Mouse (Mus musculus) brain, adult 2 months (tissue): ENCODE measurements around the gene Gm11639.

ENCODE experiments used
- DNase-seq: peaks from one replicate; pipeline ENCODE4 v3.0.0; 2011; ENCODE audit warnings: low read depth, low spot score

Gm11639 gene

GRCm38 (mm10) chr11:104685548-104685947 is at the start of gene Gm11639:
TSS of gene Gm11639 (plus strand) at chr11:104685707.
- DNase-seq: no peak

GRCm38 (mm10) chr11:104637010-104637409 is 48.5 kb upstream of the Gm11639 start:
- no peak for DNase-seq

GRCm38 (mm10) chr11:104638006-104638405 is 47.5 kb upstream of the Gm11639 start:
- DNase-seq: peak; percentile 58

GRCm38 (mm10) chr11:104638906-104639305 is 46.6 kb upstream of the Gm11639 start:
- DNase-seq: no peak

- no peak for DNase-seq
These were observed 45.9 kb upstream of the Gm11639 start for GRCm38 (mm10) chr11:104639634-104640033.

GRCm38 (mm10) chr11:104640894-104641293 is 44.6 kb upstream of the Gm11639 start:
- no peak for DNase-seq

- no peak for DNase-seq
These were observed 42.3 kb upstream of the Gm11639 start for GRCm38 (mm10) chr11:104643236-104643635.

- DNase-seq: no peak
These were observed 40.1 kb upstream of the Gm11639 start for GRCm38 (mm10) chr11:104645402-104645801.

DNA sequence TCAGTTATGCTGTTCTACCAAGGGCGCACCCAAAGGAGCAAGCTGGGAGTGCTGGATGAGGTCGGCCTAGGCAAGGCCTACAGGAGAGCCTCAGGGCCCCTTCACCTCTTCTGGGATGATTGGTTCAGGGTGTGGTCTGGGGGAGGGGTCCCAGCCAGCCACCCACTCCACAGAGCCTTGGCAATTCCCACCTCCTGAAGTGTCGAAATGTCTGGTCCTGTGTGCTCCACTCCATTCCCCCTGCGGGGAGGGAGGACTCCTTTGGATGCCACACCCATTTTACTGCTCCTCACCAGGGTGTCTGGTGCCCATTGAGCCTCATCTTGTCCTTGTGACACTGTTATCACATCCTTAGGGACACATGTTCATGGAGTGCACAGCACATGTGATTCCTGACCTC is 39.3 kb upstream of the Gm11639 start:
- no peak for DNase-seq

GRCm38 (mm10) chr11:104646611-104647010 is 38.9 kb upstream of the Gm11639 start:
- DNase-seq: no peak

DNA sequence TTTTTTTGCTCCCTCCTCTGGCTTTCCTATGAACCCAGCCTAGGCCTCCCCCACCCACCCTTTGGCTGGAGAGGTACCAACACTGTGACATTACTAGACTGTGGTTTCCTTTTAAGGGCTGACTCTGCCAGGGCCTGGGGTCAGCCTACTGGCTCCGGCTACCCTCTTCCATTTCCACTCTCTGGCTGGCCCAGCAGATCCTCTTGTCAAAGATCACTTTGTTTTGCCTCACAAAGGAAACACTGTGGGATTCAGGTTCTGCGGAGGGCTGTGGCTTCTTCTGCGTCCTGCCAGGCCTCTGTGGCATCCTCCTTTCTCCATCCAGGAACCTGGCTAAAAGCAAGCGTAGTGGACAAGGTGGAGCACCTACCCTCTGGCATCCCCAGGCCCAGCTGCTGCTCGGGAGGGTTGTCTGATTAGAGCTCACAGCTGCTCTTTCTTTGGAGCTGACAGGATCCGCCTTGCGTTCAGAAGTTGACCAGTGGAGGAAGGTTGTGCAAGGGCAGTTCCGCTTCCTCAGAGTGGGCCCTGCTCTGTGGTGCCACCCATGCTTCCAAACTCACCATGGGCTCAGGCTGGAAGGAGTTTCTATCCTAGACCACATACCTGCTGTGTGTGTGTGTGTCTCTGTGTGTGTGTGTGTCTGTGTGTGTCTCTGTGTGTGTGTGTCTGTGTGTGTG is 38.2 kb upstream of the Gm11639 start:
- DNase-seq: peak; percentile 57

- no peak for DNase-seq
These were observed 36.9 kb upstream of the Gm11639 start for GRCm38 (mm10) chr11:104648571-104648970.

- no peak for DNase-seq
These were observed 24.9 kb upstream of the Gm11639 start for GRCm38 (mm10) chr11:104660599-104660998.

DNA sequence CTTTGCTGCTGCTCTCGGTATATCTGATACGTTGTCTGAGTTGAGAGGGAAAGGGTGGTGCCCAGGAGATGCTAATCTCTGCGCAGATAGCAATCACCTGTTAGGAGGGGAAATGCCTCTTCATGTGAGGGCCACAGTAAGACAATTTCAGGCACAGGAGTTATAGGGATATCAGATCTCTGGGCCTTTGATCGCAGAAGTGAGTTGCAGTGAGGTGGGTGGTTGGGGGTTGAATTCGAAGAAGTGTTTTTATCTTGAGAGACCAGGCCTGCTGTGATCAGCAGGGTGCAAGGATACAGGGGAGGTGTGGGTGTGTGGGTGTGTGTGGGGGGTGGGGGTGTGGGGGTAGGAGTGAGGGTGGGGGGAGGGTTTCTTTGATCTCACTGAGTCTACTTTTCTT is 24.4 kb upstream of the Gm11639 start:
- no peak for DNase-seq

DNA sequence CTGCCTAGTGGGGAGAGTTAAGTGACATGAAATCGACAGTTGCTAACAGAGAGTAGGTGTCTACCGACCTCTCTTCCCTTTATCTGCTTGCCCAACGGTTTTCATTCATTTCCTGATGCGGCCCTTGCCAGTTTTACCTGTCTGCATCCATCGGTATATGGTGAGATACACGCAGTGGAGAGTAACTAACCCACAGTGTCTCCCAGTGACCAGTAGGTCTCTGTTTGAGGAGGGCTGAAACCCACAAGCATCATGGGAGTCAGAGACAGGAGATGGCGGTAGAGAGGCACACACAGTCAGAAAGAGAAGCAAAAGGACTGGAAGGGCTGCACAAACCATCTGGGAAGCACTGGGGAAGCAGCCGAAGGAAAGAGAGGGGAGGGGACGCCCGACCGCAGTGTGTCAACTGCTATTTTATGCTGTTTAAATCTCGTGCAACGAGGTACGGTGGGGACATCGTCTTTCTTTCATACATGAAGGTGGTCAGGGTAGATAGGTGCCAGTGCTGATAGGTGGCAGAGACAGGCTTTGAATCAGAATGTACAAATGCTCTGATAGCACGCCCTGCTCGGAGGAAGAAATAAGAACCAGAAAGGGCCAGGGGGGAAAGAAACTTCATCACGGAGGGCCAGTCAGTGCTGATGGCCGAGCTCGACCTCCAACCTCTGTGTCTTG is 23.8 kb upstream of the Gm11639 start:
- peak; percentile 21 for DNase-seq

DNA sequence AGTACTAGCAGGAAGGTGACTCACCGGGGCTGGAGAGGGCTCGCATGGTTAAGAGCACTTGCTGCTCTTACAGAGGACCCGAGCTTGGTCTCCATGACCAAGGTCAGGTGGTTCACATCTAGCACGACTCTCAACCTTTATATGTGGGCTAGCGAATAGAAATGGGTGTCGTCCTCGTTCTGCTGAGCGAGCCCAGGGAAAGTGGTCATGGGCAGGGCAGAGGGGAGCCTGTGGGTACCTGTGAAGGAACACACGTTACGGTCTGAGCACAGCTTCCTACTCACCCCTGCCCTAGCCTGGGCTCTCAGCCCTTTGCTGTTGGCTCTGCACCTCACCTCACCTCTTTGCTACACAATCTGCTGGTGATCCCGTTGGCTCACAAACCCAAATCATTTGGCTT is 22.9 kb upstream of the Gm11639 start:
- no peak for DNase-seq

DNA sequence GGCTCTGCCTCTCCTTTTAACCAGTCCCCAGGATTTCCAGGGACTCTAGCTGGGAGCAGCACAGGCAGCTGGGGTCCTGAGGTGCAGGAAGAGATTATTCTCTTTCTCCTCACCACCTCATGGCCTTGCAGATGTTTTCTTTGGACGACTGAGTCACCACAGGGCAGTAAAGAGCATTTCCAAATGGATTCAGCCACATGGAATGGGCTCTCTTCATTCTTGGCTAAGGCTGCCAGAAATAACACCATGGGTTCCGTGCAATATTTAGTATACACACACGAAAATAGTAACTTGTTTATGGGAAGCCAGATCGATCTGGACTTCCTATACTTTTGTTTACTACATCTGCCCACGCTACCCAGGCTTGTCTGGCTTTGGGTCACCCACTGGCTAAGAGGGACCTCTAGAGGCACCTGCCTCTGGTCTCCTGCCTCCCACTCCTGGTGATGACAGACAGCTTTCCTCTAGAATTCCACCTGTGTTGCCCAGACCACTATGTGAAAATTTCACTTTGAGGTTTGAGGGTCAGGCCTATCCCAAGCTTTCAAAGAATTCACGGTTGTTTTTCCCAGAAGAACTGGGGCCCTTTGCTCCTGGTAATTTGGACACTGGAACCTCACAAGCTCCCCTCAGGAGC is 22.1 kb upstream of the Gm11639 start:
- no peak for DNase-seq

- DNase-seq: no peak
These were observed 21.6 kb upstream of the Gm11639 start for GRCm38 (mm10) chr11:104663878-104664261.

DNA sequence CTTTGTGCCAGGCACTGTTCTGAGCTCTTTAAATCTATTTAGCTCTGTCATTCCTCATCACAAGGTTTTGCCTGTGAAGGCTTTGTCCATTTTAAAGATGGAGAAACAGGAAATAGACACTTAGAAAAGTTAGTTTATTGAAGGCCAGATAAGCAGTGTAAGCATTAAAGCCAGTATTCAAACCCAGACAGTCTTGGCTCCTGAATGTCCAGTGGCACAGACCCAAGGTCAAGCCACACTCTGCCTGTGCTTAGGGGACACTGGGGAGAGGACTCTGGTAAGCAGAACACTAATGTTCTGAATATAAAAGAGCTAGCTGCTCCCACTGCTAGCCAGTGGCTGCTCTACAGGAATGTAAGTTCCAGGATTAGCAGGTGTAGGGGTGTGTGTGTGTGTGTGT is 21.1 kb upstream of the Gm11639 start:
- no peak for DNase-seq

DNA sequence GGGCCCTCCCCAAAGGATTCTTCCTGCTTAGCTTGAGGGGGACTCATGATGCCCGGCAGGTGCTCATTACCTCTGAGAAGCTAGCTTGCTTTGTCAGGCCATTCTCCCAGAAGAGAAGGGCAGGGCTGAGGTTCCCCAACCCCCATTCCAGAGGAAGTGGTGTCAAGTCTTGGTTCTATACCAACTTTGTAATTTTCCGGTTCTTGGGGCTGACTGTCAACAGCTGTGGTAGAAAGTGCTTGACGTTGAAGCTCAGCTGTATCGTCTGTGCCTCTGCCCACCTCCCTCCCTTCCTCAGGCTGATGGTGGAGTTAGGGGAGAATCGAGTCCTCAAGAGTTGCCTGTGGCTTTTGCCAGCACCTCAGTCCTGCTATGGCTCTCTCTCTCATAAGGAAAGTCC is 18.1 kb upstream of the Gm11639 start:
- DNase-seq: peak; percentile 11

GRCm38 (mm10) chr11:104673412-104673811 is 12.1 kb upstream of the Gm11639 start:
- DNase-seq: peak; percentile 43

GRCm38 (mm10) chr11:104674768-104675167 is 10.7 kb upstream of the Gm11639 start:
- DNase-seq: no peak

GRCm38 (mm10) chr11:104693235-104693634 is 7.7 kb downstream of the Gm11639 start:
- DNase-seq: peak; percentile 68
